Mouse (Mus musculus) lung, postnatal 36 days (tissue): Measurements from ENCODE around the gene Dennd1a.

Experiments used
- DNase-seq: peaks from one replicate; pipeline ENCODE4 v3.0.0; 2022; ENCODE audit warnings: mixed read lengths

Gene Dennd1a

GRCm38 (mm10) chr2:37855226-37855625 lies 432.0 kb downstream of the Dennd1a start:
- peak; percentile 3 for DNase-seq

DNA sequence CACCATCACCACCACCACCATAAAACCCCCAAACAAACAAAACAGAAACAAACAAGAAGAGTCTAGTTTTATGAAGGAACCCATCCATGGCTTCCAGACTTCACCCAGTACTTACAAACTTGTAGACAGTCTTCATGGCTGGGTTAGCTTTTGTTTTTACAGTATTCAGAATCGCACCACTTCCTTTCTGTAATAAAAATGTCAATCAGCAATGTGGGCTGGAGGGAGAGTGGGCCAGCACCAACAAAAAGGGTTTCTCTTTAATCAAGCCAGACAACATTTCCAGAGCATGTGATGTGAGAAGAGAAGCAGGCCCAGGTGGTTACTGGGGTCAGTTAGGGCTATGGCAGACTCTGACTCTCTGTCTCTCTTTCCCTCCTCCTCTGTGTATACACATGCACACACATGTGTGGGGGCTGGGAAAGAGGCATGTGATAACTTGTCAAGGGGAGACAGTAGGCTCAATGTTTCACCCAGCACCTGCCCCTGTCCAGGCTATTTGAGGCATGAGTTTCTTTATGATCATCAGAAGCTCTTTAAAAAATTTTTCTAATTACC lies 433.2 kb downstream of the Dennd1a start:
- DNase-seq, result no peak

- no peak for DNase-seq
These were observed 436.6 kb downstream of the Dennd1a start for GRCm38 (mm10) chr2:37850626-37851025.

GRCm38 (mm10) chr2:37849357-37849756 lies 437.8 kb downstream of the Dennd1a start:
- peak; percentile 22 for DNase-seq

DNA sequence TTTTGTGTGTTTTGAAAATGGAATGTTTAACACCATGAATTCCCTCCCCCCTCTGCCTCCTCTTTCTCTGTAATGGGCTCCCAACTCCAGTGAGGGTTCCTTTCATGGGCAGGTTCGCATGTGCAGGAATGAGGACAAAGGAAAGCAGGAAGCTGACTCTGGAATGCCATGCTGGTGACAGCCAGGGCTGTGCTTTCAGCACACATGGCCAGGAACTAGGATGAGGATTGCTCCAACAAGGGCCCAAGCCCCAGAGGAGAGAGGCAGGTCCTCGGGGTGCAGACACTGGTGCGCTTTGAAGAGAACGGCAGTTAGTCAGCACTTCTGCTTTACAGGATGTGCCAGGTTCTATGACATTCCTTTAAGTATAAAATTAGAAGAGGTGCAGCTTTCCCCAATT lies 444.5 kb downstream of the Dennd1a start:
- no peak for DNase-seq

DNA sequence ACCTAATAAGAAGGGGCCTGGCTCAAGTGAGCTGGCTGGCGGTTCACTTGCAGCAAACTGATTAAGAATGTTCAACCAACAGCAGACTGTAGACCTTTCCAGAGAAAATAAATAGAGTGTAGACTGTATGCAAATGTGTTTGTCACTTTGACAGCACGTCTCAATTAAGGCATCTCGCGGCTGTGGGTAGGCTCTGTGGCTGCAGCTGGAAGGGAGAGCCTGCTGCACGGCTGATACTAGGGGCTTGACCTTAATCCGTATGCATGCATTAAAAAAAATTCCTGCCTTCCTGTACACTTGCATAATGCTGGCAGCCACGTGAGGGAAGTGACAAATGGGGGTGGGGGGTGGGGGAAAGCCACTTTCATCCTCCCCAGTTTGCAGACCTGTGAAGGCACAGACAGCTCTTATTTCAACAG lies 445.0 kb downstream of the Dennd1a start:
- no peak for DNase-seq

DNA sequence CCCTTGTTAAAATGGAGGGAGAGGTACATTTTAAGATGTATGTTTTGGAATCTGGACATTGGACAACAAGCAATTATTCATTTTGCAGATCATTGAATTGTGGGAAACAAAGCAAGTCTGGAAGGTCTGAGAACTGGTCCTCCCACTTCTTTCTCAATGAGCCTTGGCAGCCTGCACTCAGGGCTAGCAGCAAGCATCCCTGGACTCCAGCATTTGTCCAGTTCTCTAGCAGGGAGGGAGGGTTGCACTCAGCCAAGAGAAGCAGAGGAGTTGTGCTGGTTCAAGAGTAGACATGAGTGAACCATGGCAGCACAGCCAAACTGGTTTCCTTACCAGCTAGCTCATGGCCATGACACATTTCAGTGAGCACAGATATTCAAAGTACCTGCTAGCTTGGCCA lies 447.3 kb downstream of the Dennd1a start:
- DNase-seq, result no peak

DNA sequence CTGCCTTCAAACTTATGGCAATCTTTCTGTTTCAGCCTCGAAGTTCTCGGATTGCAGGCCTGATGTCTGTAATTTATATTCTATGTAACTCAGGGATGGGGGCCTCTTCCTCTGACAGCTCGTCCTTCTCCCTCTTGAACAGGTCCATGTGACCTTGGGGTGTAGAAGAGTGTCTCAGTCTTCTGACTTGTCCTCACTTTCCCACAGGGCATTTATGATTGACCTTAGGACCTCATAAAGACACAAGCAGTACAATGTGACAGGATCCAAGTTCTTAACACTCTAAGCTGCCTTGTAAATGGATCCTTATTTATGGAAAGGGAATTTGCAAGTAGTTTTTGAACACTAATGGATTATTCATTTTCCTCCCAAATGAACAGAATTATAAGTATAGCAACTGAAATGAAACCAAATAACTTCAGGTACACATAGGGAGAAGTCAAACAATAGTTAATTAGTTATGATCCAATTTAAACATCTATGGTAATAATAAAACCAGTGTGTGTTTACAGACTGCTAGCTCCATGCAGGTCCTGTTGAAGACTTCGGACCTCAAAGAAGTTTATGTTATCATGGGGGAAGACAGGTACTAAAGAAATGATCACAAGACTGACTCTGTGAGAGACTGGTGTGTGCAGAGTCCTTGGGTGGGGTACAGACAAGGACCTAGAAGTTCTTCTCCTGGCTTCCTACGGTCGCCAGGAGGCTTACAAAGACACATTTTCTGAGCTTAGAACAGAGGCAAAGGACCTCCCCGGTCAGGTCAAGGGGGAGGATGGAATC lies 448.8 kb downstream of the Dennd1a start:
- DNase-seq, result no peak

DNA sequence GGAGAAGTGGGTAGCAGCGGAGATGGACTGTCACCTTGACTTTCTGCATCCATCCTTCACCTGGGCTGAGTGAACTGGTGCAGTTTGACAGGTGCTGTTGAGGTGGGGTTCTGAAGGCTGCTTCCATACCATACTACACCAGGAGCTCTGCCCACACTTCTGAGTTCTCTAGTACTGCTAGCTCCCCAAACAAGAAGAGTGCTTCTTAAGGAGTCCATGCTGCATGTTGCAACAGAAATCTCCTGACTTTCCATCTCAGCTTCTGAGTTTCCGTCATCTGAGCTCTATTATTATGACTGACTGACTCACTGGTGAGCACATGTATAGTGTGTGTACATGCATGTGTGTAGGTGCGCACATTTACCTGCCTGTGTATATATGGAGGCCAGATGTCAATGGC lies 449.6 kb downstream of the Dennd1a start:
- peak; percentile 27 for DNase-seq

DNA sequence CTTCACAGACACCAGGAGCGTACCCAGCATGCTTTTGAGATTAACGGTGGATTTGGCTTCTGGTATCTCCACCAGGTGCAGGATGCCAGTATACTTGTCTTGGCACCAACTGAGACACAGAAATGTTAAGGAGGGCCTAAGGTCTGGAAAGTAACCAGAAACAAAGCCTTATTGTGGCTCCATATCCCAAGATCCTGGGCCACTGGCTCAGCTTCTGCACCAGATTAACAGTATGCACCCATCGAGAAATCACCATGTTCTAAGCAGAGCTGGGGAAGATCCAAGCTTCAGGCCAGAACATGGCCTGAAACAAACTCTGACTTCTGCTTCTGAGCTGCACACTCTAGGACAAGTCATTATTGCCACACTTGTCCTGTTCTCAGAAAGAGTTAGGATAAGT lies 450.3 kb downstream of the Dennd1a start:
- DNase-seq, result no peak

GRCm38 (mm10) chr2:37832253-37832652 lies 454.9 kb downstream of the Dennd1a start:
- no peak for DNase-seq

GRCm38 (mm10) chr2:37829758-37830275 lies 457.4 kb downstream of the Dennd1a start:
- DNase-seq, result peak; percentile 46

DNA sequence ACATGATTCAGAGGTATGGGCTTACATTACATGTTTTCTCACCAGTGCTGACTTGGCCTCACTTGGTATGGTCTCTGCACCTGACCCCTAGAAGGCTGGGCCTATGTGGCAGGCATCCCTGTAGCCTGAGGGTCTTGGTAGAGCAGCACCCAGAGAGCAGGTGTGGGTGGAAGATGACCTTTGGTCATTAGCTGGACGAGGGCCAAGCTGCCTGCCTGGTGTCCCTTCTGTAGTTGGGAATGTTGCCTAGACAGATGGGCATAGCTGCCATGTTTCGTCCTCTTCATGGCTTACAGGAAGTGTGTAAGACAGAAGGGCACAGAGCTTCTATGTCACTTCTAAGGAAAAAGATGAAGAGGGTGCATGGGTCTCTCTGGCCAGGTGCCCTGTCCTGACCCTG lies 463.4 kb downstream of the Dennd1a start:
- no peak for DNase-seq

- DNase-seq, result no peak
These were observed 465.1 kb downstream of the Dennd1a start for GRCm38 (mm10) chr2:37822122-37822521.

DNA sequence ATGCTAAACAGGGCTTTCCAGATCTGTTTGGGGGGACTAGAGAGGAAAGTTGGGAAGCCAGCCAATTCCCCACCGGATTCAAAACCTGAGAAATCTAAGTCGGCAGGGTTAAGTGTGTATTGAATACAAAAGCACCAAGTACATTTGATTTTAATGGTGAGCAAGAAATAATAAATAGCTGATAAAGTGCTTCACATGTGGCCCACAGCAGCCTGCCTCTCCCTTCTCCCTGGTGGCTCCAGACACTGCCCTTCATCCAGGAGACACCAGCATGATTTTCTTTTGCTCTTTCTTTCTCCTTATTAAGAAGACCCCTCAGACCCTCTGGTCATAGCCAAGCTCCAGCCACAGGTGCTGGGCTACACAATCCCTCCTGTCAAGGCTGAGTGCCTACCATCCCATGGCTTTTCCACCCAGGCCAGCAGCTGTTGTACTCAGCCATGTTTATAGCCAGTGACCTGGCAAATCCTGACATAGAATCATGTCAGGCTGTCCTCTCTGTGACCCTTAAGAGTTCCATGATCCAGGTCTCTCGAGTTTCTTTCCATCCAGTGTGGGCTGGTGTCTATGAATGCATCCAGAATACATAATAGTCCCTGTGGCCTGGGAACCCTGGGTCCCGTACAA lies 467.6 kb downstream of the Dennd1a start:
- no peak for DNase-seq

DNA sequence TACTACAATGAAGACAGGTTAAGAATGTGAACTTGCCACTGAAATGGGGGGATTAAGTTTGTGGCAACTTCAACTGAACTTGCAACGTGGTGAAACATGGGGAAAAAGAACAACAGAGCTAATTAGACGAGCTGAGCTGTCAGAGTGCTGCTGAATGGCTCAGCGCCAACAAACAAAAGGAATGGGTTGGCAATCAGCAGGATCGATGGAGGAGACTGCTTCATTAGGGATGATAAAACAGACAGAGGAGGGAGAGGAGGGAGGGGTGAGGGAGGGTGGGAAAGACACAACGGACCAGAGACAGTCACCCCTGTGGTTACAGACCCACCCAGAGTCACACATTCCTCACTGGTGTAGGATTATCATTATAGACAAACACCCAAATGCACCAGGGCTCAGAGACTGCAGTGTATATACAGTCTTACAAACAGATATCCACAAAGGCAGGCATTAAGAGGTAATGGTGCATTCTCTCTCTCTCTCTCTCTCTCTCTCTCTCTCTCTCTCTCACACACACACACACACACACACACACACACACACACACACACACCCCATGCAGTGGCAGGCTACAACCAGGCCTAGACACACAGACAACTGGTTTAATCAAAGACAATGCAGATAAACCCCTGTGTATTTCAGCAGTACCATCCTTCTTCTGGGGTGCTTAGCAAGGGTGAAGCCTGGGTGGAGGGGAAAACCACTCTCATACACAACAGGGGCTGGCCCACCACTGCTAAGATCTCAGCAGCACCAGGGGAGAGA lies 468.2 kb downstream of the Dennd1a start:
- no peak for DNase-seq

DNA sequence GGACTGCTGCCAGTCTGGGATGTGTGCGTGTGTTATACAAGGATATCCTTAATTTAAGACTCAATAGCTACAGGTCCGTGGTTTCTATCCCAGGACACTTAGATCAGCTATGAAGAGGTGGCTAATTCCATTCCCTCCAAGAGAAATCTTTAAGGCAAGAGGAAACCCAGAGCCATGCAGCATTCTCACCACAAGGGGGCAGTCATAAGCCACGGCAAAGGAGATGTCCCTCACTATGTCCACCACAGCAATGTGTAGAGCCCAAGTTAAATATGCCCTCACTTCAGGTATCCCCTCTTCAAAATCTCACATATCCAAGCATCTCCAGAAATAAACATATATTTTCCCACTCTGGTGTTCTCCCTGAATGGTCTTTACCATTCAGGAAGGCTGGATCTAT lies 471.5 kb downstream of the Dennd1a start:
- peak; percentile 87 for DNase-seq

DNA sequence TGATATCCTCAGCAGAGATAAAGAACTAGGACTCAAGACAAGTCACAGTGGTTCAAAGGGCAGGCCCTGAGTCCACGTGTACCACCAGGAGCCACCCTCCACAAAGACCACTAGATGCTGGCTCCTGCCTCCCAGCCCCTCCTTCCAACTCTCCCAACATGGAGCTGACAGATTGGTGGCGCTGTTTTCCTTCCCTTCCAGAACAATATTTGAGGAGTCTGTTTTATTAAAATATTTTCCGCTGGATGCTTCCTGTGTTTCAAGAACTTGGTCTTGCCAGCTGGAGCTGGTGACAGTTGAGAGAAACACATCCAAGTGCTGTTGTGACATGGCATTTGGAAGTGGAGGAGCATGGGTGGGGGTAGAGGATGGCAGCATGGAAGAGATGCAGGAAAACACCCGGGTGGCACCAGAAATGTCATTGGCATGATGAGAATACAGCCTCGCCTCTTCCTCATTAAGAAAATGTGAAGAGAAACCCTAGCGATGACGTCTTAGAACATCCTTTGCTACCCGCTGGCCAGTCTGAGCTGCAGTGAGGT lies 472.3 kb downstream of the Dennd1a start:
- no peak for DNase-seq

- DNase-seq, result no peak
These were observed 474.8 kb downstream of the Dennd1a start for GRCm38 (mm10) chr2:37812401-37812800.

DNA sequence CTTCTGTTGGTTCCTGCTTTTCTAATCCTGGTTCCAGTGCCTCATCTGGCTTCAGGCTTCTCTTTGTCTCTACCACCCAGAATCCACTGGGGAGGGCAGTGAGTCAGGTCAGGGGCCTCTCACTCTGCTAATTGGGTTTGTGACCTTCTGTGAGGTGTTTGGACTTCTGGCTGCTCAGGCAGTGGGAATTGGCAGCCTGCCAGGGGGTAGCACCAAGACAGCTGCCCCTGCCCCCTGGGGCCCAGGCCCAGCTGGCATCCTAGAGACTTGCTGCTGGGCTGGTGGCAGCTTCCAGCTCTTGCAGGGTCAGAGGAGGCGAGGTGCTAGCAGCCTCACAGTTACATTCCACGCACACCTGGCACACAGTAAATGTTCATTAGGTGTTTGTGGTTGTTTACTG lies 475.5 kb downstream of the Dennd1a start:
- no peak for DNase-seq

GRCm38 (mm10) chr2:37802610-37803212 lies 484.5 kb downstream of the Dennd1a start:
- peak; percentile 76 for DNase-seq

GRCm38 (mm10) chr2:37801687-37802086 lies 485.5 kb downstream of the Dennd1a start:
- no peak for DNase-seq
